Mouse (Mus musculus): ENCODE measurements around the gene Myg1. TPM values are rescaled to one million over a fixed set of nuclear protein-coding genes. Genes with fewer than 3 reads are reported as not detected.

Myg1 gene
- 60.7 and 68.7 TPM in 2 replicates for polyA plus RNA-seq (2021; fragmentation: Nextera tagmentation)
- long read RNA-seq, experiment 1, transcript Myg1-202 (7 exons, 1,480 nt), result major isoform, 83 of 134 reads
- long read RNA-seq, experiment 1, partial matches to known transcripts, result 29 of 134 reads
- long read RNA-seq, experiment 1, other reads (novel, unspliced or antisense), result 20 of 134 reads
- long read RNA-seq, experiment 2, transcript Myg1-202 (7 exons, 1,480 nt), result major isoform, 35 of 57 reads
- long read RNA-seq, experiment 2, partial matches to known transcripts, result 18 of 57 reads
- long read RNA-seq, experiment 2, other reads (novel, unspliced or antisense), result 4 of 57 reads

DNA sequence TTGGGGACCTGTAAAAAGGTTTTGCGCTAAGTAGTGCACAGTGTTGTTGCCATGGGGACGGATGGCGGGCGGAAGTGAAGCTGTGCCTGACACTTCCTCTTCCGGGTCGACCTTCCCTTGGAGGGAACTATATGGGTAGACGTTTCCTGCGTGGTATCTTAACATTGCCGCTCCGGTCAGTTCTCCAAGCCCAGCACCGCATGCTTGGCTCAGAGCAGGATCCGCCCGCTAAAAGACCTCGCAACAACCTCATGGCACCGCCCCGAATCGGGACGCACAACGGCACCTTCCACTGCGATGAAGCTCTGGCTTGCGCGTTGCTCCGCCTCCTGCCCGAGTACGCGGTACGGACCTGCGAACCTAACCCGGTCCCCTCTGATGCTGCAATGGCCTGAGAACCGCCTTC lies at the start of gene Myg1:
TSS of gene Myg1 (plus strand) at position 100 of the 406 bp plus-strand sequence.

DNA sequence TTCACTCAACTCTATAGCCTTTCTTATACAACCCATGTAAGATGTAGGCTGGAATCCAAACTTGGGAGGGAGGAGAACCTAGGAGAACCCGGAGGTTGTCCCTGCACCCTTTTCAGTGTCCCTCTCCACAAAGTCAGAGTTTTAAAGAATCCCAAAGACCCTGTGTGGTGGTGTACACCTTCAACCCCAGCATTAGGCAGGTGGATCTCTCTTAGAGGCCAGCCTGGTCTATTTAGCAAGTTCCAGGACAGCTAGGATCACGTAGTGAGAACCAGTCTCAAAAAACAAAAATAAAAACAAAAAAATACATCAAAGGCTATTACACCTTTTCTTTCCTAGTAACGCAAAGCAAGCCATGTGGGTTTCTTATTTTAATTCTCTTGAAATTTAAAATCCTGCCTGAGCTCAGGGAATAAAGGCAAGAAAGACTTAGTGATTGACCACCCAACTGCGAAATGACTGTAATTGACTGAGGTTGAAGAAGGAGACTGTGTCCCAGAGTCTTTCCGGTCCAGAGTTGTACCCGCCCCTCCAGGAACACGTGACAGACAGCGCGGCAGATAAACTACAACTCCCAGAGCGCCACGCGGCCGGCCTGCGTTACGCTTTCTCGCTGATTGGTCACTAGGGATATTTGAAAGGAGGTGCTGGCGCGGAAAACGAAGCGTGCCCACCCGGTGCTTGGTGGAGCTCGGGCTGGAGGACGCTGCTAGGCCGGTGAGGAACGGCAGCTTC lies 35.7 kb upstream of the Myg1 start, which contains the start of gene Espl1:
TSS of gene Espl1 (plus strand) at position 634 of the 735 bp plus-strand sequence.

DNA sequence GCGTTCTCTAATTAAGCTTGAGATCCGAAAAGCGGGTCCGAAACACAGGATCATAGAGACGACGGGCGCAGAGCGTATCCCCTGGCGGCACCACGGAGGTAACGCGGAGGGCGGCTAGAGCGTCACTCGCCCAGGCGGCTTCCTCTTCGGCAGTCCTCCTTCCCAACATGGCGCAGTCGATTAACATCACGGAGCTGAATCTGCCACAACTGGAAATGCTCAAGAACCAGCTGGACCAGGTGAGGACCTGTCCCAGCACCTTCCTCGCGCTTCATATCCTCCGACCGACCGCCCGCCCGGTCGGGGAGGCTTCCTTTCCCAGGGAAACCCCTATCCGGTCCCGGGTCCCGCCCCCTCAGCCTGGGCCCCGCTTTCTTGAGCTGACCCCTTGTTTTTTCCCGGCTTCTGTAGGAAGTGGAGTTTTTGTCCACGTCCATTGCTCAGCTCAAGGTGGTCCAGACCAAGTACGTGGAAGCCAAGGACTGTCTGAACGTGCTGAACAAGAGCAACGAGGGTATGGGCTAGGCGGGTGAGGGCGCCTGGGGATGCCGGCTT lies 5.4 kb upstream of the Myg1 start, which contains the start of gene Pfdn5:
TSS of gene Pfdn5 (plus strand) at position 95 of the 555 bp plus-strand sequence.

DNA sequence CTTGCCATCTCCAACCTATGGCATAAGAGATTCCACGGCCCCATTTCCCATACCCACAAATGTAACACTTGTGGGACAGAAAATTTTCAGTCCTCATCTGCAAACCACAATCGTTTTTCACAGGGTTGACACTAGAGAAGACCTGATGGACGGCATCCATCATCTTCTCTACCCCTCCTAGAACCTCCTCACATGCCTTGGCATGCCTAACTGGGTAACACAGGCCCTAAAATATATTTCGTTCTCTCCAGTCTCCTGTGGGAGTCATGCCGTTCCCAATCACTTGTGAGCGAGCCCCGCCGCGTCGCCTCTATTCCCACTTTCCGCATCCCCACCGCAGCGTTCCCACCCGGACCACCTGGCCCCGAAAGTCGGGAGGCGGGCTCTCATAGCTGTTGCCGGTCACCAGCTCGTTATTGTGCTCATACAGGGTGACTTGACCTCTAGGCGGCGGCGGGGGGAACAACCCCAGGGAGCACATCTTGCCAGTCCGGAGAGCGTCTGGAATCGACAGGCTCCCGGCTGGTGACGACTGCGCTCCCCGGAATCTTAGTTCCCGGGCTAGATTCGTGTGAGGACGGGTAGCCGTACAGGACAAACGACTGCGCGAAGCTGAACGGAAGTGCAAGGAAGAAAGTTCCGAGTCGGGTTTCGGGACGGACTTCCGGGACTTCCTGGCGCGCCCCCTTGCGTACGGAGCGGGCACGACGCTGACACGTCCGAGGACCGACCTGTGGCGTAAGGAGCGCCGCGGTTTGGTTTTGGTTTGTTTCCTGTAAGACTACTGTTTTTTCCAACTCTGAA lies 18.8 kb downstream of the Myg1 start, which contains the start of gene Aaas:
TSS of gene Aaas (minus strand) at position 634 of the 804 bp plus-strand sequence.

DNA sequence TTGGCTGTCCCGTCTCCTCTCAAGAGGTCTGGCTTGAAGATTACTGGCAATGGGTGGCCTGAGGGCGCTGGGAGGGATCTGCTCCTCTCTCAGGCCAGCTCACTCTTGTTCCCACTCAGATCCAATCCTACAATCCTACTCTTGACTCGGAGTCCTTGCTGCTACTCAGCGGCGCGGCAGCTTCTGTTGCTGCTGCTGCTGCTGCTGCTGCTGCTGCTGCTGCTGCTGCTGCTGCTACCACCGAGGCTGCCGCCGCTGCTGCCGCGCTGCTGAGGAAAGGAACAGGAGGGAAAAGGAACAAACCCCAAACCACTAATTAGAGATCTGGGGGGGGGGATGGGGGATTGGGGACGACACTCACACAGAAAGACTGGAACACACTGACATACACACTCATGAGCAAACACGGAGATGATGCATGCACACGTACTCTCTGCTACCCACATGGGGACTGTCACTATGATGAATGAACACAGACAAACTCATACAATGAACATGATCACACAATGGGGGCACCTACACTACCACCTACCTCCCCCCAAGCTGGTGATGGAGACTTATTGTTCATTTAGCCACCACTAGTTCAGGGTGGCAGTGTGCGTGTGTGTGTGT lies 35.3 kb downstream of the Myg1 start, which contains the start of gene Sp7:
TSS of gene Sp7 (minus strand) at position 450 of the 612 bp plus-strand sequence.

Other genes starting within 250 kb of the Myg1 start
- 4.7 and 7.1 TPM in 2 replicates for gene Tns2, start 231.3 kb upstream of the Myg1 start, polyA plus RNA-seq (2021; fragmentation: Nextera tagmentation)
- 30.7 and 78.8 TPM in 2 replicates for gene Spryd3, start 195.5 kb upstream of the Myg1 start, polyA plus RNA-seq (2021; fragmentation: Nextera tagmentation)
- 189 and 214 TPM in 2 replicates for gene Igfbp6, start 187.3 kb upstream of the Myg1 start, polyA plus RNA-seq (2021; fragmentation: Nextera tagmentation)
- 0.05 and 0.12 TPM in 2 replicates for gene Soat2, start 181.2 kb upstream of the Myg1 start, polyA plus RNA-seq (2021; fragmentation: Nextera tagmentation)
- gene Zfp740, start 128.5 kb upstream of the Myg1 start, polyA plus RNA-seq (2021; fragmentation: Nextera tagmentation), result 5.6 and 12.1 TPM in 2 replicates
- 17.3 and 23.7 TPM in 2 replicates for gene Csad, start 127.0 kb upstream of the Myg1 start, polyA plus RNA-seq (2021; fragmentation: Nextera tagmentation)
- gene Itgb7, start 99.8 kb upstream of the Myg1 start, polyA plus RNA-seq (2021; fragmentation: Nextera tagmentation), result 0.84 and 1.1 TPM in 2 replicates
- 1.8 and 2.6 TPM in 2 replicates for gene Rarg, start 74.2 kb upstream of the Myg1 start, polyA plus RNA-seq (2021; fragmentation: Nextera tagmentation)
- not detected in 2 replicates for gene Gm9918, start 61.1 kb upstream of the Myg1 start, polyA plus RNA-seq (2021; fragmentation: Nextera tagmentation)
- gene Mfsd5, start 52.3 kb upstream of the Myg1 start, polyA plus RNA-seq (2021; fragmentation: Nextera tagmentation), result 27.4 and 84.9 TPM in 2 replicates
- 0.29 and 1.3 TPM in 2 replicates for gene Espl1, start 35.4 kb upstream of the Myg1 start, polyA plus RNA-seq (2021; fragmentation: Nextera tagmentation)
- gene Pfdn5, start 5.6 kb upstream of the Myg1 start, polyA plus RNA-seq (2021; fragmentation: Nextera tagmentation), result 1,254 and 1,594 TPM in 2 replicates
- gene Aaas, start 19.1 kb downstream of the Myg1 start, polyA plus RNA-seq (2021; fragmentation: Nextera tagmentation), result 13.0 and 15.3 TPM in 2 replicates
- 0.74 and 0.84 TPM in 2 replicates for gene Sp7, start 35.5 kb downstream of the Myg1 start, polyA plus RNA-seq (2021; fragmentation: Nextera tagmentation)
- gene Sp1, start 74.4 kb downstream of the Myg1 start, polyA plus RNA-seq (2021; fragmentation: Nextera tagmentation), result 0.85 and 2.6 TPM in 2 replicates
- gene Amhr2, start 113.7 kb downstream of the Myg1 start, polyA plus RNA-seq (2021; fragmentation: Nextera tagmentation), result 0.69 and 1.3 TPM in 2 replicates
- gene Prr13, start 127.3 kb downstream of the Myg1 start, polyA plus RNA-seq (2021; fragmentation: Nextera tagmentation), result 77.7 and 88.3 TPM in 2 replicates
- gene Pcbp2, start 138.8 kb downstream of the Myg1 start, polyA plus RNA-seq (2021; fragmentation: Nextera tagmentation), result 104 and 109 TPM in 2 replicates
- gene Gm10337, start 172.0 kb downstream of the Myg1 start, polyA plus RNA-seq (2021; fragmentation: Nextera tagmentation), result not detected in 2 replicates
- 29.5 and 31.4 TPM in 2 replicates for gene Map3k12, start 185.4 kb downstream of the Myg1 start, polyA plus RNA-seq (2021; fragmentation: Nextera tagmentation)
- gene Tarbp2, start 186.5 kb downstream of the Myg1 start, polyA plus RNA-seq (2021; fragmentation: Nextera tagmentation), result 15.8 and 18.3 TPM in 2 replicates
- 0.74 and 0.83 TPM in 2 replicates for gene Npff, start 193.2 kb downstream of the Myg1 start, polyA plus RNA-seq (2021; fragmentation: Nextera tagmentation)

Data from left cerebral cortex, adult 6 months (tissue).